Mouse (Mus musculus) adrenal gland, adult 18-20 months (tissue): ENCODE results near the gene Flnb. TPM values are rescaled to one million over a fixed set of nuclear protein-coding genes. Genes with fewer than 3 reads are reported as not detected.

Experiments
- DNase-seq, 2 experiments: peaks; one replicate each; pipeline ENCODE4 v3.0.0; 2021 to 2022; ENCODE audit warnings: low spot score in 2 of 2
- total RNA-seq, 2 experiments: library from RNA; stranded (reverse); gene quantifications; 1 replicate in 1 of 2; 2 replicates in 1 of 2; pipeline ENCODE4 v1.2.3; 2021

The Flnb gene
- total RNA-seq, 2 experiments from 2014 or later = 56.1 to 56.8 TPM

DNA sequence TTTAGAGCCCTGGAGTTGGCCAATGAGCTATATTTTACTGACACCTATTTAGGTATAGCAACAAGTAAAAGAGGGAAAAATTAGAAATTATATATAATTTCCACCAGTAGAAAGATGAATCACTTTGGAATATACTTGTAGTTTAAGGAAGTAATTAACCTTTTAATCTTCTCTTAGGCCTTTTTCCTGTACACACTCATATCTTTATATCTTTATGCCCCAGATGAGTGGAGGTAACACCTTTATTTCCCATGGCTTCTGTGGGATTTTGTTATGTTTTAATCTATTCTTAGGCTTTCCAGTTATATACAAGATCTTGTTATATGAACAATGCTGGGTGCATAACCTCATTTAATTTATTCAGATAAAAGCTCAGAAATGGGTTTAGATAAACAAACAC lies 73.6 kb downstream of the Flnb start:
- DNase-seq = no peak

DNA sequence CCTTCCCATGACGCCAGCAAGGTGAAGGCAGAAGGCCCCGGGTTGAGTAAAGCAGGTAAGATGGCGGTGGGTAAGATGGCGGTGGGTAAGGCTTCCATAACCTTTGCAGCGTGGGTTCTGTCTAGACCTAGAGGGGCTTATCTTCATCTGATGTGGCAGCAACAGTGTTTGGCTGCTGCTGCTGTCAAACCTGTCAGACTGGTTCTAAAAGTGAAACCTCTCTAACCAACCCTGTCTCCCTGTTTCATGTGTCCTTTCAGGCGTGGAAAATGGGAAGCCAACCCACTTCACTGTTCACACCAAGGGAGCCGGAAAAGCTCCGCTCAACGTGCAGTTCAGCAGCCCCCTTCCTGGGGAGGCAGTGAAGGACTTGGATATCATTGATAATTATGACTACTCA lies 78.4 kb downstream of the Flnb start:
- no peak for DNase-seq

DNA sequence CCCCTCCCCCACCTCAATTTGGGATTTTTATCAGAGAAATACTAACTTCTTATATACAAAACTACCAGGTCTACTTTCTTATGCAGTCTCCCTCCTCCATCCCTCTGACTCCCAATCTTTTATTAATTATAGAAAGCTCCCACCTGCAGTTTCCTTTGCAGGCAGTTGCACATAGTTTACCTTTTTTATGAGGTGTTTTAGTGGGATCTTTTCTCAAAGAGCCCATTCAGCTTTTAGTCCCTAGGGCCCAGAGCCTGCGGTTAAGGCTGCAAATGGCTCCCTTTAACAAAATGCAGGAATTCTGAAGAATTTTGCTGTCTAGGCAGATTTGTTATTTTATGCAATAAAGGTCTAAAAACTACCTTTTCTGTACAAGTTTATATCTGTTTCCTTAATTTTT lies 78.9 kb downstream of the Flnb start:
- DNase-seq = no peak

- no peak for DNase-seq
Measured at GRCm38 (mm10) chr14:7899986-7900385, 82.2 kb downstream of the Flnb start.

DNA sequence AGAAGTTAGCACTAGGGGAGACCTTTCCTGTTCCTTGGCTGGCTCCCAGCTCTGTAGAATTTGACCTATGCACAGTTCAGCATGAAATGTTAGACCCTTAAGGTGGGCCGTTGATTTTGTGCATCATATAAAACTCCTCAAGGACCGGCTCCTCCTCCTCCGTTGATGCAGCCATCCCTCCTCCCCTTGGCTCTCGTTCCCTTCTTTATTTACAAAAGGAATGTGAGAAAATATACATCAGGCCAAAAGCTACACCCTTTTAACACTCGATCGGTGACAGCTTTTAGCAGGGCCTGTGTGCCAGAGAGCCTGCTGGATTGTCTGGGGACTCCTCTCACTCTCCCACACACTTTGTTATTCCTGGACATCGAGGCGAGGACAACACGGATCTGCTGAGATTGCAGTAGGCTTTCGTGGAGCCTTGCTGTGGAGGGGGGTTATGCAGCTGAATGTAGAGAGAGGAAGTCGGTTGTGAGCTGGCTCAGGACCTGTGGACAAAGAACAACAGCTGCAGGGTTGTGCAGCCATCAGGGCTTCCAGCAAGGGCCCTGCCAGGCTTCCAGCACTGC lies 82.8 kb downstream of the Flnb start:
- no peak for DNase-seq

DNA sequence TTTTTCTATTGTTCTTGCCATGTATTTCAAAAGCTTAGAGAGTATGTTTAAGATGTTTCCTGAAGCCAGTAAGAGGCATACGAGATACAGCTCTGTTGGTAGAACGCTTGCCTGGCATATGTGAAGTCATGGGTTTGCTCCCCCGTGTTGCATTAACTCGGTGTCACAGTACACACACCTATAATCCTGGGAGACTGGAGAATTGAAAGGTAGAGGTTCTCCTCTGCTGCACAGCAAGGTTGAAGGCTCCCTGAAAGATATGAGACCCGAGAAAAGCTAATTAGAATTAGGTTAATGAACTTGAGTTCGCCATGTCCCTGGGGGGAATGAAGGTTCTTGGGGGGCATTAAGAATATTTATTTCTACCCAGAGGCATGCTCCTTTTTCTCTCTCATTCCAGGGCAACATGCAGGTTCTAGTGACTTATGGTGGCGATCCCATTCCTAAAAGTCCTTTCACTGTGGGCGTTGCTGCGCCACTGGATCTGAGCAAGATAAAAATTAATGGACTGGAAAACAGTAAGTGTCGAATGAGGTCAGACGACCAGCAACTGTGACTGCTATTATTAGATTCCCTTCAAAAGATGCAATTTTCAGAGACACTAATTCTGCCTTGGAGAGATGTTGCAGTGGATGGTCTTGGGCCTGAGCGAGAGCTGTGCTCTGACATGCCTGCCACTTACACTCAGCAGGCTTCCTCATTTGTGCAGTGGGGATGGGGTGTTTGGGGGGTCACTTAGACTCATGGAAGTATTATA lies 83.9 kb downstream of the Flnb start:
- no peak for DNase-seq

- DNase-seq = no peak
Measured at GRCm38 (mm10) chr14:7907058-7907457, 89.3 kb downstream of the Flnb start.

- no peak for DNase-seq
Measured at GRCm38 (mm10) chr14:7909472-7909871, 91.7 kb downstream of the Flnb start.

DNA sequence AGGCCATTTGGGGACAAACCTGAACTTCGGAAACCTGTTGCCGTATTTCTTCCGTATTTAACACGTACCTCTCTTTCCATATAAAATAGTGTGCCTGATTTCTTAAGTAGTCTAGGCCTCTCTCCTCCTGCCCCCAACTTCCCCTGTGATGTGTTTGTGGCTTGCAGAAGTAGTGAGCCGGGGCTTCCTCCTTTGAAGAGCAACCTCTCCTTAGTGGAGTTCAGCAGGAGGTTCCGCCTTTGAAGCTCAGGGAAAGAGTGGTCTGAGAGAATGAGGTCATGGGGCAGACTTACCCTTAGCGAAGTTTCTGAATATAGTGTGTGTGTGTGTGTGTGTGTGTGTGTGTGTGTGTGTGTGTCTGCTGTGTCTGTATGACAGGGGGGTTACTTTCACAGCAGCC lies 96.1 kb downstream of the Flnb start:
- no peak for DNase-seq

- no peak for DNase-seq
Measured at GRCm38 (mm10) chr14:7914461-7914860, 96.7 kb downstream of the Flnb start.

DNA sequence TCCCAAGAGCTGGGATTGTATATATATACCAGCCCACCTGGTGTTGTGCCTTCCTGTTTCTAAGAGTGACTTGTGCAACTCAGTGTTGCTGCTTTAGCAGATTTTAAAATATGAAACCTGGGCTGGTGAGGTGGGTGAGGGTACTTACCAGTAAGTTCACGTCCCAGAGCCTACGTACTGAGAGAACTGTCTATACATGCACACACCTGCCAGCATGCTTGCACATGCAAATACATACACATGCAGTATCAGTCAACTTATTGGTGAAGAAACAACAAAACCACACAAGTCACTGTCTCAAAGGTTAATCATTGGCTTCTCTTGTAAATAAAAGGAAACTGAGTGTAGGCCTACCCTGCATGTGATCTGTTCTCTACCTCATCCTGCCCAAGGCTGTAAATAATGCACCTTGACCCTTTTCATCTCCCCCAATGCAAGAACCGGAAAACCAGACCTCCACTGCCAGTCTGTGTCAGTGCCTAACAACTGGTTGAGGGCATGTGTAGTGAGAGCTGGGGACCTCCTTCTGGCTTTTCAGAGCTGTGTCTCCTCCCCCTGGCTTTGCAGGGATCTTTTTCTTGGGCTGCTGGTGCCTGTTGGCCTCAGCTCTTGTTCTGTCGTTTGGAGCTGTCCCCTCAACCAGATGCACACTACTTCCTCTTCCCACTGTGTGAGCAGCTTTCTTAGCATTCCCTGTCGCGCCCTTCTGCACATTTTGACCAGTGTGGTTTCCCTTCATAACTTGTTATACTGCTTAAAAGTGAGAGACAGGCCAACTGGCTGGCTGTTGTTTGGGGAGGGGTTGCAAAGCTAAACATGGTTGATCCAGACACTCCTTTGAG lies 100.6 kb downstream of the Flnb start:
- DNase-seq = no peak

GRCm38 (mm10) chr14:7919309-7919708 lies 101.6 kb downstream of the Flnb start:
- no peak for DNase-seq

DNA sequence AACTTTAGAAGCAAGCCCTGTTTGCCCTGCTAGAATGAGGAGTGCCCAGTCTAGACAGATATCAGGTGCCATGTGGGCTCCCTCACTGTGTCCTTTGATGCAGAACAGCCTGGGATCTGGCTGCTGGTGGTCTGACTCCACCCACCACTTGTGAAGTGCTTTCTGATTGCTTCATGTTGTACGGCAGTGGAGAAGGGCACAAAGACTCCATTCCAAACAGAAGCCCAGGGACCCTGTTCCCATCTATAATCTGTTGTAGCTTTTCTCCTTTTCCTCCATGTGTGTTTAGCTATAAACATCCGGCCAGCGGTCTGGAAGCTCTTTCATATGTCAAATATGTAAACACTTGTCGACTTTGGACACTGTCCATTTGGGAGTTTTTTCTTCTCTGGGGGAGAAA lies 102.2 kb downstream of the Flnb start:
- DNase-seq = no peak

DNA sequence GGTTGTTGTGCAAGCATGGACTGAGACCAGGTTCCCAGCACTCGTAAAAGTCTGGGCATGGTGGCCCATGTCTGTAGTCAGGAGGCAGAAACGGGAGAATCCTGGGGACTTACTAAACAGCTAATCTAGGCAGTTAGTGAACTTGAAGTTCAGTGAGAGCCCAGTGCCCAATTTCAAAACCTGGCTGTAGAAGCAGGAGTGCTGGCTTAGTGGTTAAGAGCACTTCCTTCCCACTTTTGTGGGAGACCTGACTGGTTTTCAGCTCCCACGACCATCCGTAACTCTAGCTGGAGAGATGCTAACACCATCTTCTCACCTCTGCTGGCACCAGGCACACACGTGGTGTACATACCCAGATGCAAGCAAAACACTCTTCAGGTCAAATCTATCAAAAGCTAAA lies 103.7 kb downstream of the Flnb start:
- no peak for DNase-seq

DNA sequence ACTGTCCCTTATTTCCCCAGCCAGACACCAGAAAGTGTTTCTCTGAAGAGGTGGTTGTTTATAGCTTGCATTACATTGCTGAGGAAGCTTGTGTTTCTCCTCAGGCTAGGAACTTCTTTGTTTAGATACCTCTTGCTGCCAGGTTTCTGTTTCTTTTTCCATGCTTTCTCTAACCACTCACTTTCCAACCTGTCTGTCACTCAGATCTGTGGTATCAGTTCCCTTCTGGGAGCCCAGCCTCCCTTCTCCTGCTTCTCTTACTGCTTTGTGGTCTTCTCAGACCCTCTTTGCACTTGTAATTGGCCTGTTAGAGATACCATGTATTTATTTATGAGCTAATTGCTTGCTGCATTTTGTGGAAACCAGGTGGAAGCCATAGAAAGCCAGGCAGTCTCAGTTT lies 105.9 kb downstream of the Flnb start:
- DNase-seq = no peak

GRCm38 (mm10) chr14:7928362-7928761 lies 110.6 kb downstream of the Flnb start:
- no peak for DNase-seq

- DNase-seq = no peak
Measured at GRCm38 (mm10) chr14:7929029-7929428, 111.3 kb downstream of the Flnb start.

- DNase-seq = no peak
Measured at GRCm38 (mm10) chr14:7932151-7932550, 114.4 kb downstream of the Flnb start.

DNA sequence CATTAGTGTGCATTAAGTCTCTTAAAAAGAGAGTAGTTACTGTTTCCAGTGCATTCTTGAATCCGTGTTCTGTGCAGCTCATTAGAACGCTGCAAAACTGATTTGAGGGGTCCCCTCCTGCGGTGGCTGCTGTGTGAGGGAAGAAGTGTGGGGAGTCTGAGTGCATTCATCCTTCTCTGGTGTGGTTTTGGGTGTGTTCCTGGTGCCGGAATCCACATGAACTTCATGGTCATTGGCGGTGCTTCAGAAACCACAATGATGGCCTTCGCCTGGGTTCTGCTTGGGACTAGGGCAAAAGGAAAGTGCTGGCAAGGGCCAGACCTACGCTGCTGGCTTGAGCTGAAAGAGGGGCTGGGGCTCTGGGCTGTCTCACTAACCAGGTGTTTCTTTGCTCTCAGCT lies 116.4 kb downstream of the Flnb start:
- DNase-seq = no peak

DNA sequence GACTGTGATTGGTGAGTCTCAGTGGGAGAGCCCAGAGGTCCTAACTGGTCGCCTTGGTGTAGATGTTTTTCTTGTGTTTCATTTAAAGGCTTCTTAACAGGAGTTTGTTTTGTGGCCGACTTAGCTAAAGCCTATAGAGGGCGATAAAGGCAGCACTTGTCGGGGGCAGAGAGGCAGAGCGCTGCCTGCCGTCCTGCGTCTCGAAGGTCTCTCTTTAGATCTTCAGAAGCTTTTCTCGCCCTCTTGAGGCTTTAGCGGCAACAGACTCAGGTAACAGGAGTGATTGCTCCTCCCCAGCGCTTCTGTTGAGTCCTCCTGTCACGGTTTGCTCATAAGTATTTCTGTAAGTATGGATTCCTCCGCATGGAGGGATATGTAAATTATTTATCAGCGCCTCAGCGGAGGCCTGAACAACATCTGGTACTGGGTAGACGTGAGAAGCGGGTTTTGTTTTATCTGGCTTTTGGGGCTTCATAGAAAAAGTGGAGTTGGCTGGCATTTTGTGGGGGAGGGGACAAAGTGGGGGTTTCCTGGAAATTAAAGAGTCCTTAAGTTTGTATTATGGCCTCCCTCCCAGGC lies 119.4 kb downstream of the Flnb start:
- no peak for DNase-seq

- no peak for DNase-seq
Measured at GRCm38 (mm10) chr14:7938809-7939784, 121.3 kb downstream of the Flnb start.
